Mouse (Mus musculus) heart, adult 2 months (tissue): ENCODE results near the gene Tubg2.

ENCODE experiments used
- CTCF ChIP-seq: fragments of 200-600 bp; IDR thresholded peaks from 2 replicates; pipeline ENCODE4 v1.8.1; 2022; ENCODE audit warnings: antibody characterized with exemption, mild to moderate bottlenecking, moderate library complexity
- EP300 ChIP-seq: fragments of 200-500 bp; IDR thresholded peaks from 2 replicates; pipeline ENCODE4 v1.6.1; 2011; ENCODE audit warnings: low read depth, low read length, control low read depth; ENCODE audit not compliant: insufficient read depth

GRCm38 (mm10) chr11:101131187-101131586 is 24.5 kb upstream of the Tubg2 start:
- no peak for TF ChIP-seq CTCF
- no peak for TF ChIP-seq EP300
